Mouse (Mus musculus) monocyte, adult 59 days (primary cell): Measurements from ENCODE around the gene Zim1. TPM values are rescaled to one million over a fixed set of nuclear protein-coding genes. Genes with fewer than 3 reads are reported as not detected.

Source experiments
- total RNA-seq, 2 experiments: library from RNA; stranded (reverse); gene quantifications; one replicate each; pipeline ENCODE4 v1.2.4; 2023

Zim1 gene
- not detected for total RNA-seq

DNA sequence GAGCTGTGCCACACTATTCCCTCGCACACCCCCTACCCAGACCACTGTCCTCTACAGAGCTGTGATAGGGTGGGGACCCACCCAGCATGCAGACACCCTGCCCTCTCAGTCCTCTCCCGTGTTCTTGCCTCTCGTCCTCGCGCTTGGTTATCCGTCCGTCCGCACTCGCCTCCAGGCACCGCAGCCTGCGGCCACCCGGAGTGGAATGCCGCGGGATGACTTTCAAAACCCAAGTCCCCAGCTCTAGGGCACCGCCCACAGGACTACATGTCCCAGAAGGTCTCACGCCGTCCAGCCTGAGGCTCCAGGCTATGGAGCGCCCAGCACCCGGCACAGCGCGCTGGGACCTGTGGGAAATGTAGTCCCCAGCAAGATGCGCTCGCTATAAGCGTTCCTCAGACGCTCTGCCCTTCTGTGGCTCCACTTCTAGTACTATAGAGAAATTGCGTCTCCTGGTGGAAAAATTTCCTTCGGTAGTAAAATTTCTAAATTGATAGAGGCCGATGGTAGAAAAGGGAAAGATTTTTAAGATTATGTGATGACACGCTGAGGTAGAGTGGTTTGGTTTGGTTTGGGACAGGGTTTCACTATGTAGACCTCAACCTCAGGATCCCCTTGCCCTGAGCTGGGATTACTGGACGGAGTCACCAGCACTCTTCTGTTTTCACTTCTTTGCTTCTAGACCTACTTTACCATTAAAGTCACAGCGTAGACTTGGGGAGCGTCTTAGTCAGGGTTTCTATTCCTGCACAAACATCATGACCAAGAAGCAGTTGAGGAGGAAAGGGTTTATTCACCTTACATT is at the start of gene Zim1:
Gene Zim1 (minus strand): TSS at position 210 of the 805 bp plus-strand sequence.

DNA sequence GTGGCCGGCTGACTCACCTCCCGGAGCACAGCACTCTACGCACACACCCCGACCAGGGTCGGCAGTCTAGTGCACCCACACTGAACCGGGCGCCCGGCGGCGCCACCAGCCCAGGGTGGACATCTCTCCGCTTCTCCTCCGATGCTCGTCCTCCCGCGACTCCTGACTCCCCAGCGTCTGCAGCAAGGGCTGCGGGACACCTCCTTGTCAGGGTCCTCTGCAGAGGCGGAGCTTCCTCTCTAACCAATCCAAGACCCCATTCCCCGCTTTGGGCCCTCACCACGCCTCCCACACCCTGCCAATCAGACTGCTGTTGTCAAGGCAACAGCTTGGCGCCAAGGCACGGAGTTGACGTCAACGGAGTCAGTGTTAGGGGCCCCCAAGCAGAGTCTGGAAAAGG is 34.0 kb upstream of the Zim1 start, which contains the start of the genes Peg3 and Usp29:
Gene Peg3 (minus strand): TSS at position 191 of the 400 bp plus-strand sequence.
Gene Usp29 (plus strand): TSS at position 338 of the 400 bp plus-strand sequence.

Other genes with a start within 250 kb of the Zim1 start
- gene Olfr1336, start 240.3 kb downstream of the Zim1 start, total RNA-seq: not detected
- not detected for gene Olfr1346, start 229.3 kb downstream of the Zim1 start, total RNA-seq
- gene Olfr5, start 209.5 kb downstream of the Zim1 start, total RNA-seq: not detected
- gene Olfr1347, start 196.7 kb downstream of the Zim1 start, total RNA-seq: not detected
- not detected for gene Olfr1348, start 187.7 kb downstream of the Zim1 start, total RNA-seq
- gene Olfr1349, start 173.5 kb downstream of the Zim1 start, total RNA-seq: not detected
- not detected for gene Olfr1350, start 131.6 kb downstream of the Zim1 start, total RNA-seq
- gene Peg3, start 34.0 kb upstream of the Zim1 start, total RNA-seq: not detected
- not detected for gene Usp29, start 34.1 kb upstream of the Zim1 start, total RNA-seq